Mouse (Mus musculus): ENCODE data around the gene H2al1f. TPM values are rescaled to one million over a fixed set of nuclear protein-coding genes. Genes with fewer than 3 reads are reported as not detected.

H2al1f gene
- polyA plus RNA-seq, 1 experiment from 2014 or later, result not detected

GRCm38 (mm10) chrX:11363890-11364289 lies 48.9 kb downstream of the H2al1f start:
- Histone ChIP-seq H3K4me3 (ENCODE audit: low read depth, low read length) (no peak overlapping the region), H3K4me2 (replicated peaks; ENCODE audit: low read depth) (no peak overlapping the region), H3K9ac (ENCODE audit: low read length) (no peak overlapping the region), H3K9me3 (ENCODE audit: control insufficient read depth, low read length) (no peaks in the 10 kb centered on the region), H3K27me3 (ENCODE audit: control insufficient read depth, insufficient read depth, low read length) (no peaks in the 10 kb centered on the region), H3K36me3 (ENCODE audit: control insufficient read depth, insufficient read depth, low read length) (no peaks in the 10 kb centered on the region), H3K4me1 (replicated peaks; ENCODE audit: control insufficient read depth, insufficient read depth) (no peaks in the 10 kb centered on the region), H3K27ac (replicated peaks) (no peak overlapping the region)
- TF ChIP-seq EP300 (optimal IDR thresholded peaks at IDR 0.05), result no peak
- no peak for TF ChIP-seq CTCF (IDR thresholded peaks at IDR 0.05; ENCODE audit: low read depth)
- DNase-seq (ENCODE audit: low spot score) (no peak), ATAC-seq (ENCODE audit: low FRiP score, low TSS enrichment) (no peak)
- WGBS, result 64% methylated on average over 6 of the region's 6 CpGs

Other genes with a start within 250 kb of the H2al1f start
- not detected in 2 replicates for gene H2al1a, start 15.9 kb upstream of the H2al1f start, polyA plus RNA-seq (2015; fragmentation: Nextera tagmentation; extraction: Ambion mirVana)
- gene H2al1b, start 12.7 kb upstream of the H2al1f start, polyA plus RNA-seq (2015; fragmentation: Nextera tagmentation; extraction: Ambion mirVana), result not detected in 2 replicates
- not detected in 2 replicates for gene H2al1c, start 9.5 kb upstream of the H2al1f start, polyA plus RNA-seq (2015; fragmentation: Nextera tagmentation; extraction: Ambion mirVana)
- gene H2al1d, start 6.3 kb upstream of the H2al1f start, polyA plus RNA-seq (2015; fragmentation: Nextera tagmentation; extraction: Ambion mirVana), result not detected in 2 replicates
- gene H2al1e, start 3.2 kb upstream of the H2al1f start, polyA plus RNA-seq (2015; fragmentation: Nextera tagmentation; extraction: Ambion mirVana), result not detected in 2 replicates
- gene H2al1g, start 3.1 kb downstream of the H2al1f start, polyA plus RNA-seq (2015; fragmentation: Nextera tagmentation; extraction: Ambion mirVana), result not detected in 2 replicates
- not detected in 2 replicates for gene H2al1h, start 6.3 kb downstream of the H2al1f start, polyA plus RNA-seq (2015; fragmentation: Nextera tagmentation; extraction: Ambion mirVana)
- gene H2al1i, start 9.5 kb downstream of the H2al1f start, polyA plus RNA-seq (2015; fragmentation: Nextera tagmentation; extraction: Ambion mirVana), result not detected in 2 replicates
- not detected in 2 replicates for gene H2al1j, start 12.7 kb downstream of the H2al1f start, polyA plus RNA-seq (2015; fragmentation: Nextera tagmentation; extraction: Ambion mirVana)

Data from stomach, postnatal 0 days (tissue).